Mouse (Mus musculus): Measurements from ENCODE around the gene Myo1a.

DNA sequence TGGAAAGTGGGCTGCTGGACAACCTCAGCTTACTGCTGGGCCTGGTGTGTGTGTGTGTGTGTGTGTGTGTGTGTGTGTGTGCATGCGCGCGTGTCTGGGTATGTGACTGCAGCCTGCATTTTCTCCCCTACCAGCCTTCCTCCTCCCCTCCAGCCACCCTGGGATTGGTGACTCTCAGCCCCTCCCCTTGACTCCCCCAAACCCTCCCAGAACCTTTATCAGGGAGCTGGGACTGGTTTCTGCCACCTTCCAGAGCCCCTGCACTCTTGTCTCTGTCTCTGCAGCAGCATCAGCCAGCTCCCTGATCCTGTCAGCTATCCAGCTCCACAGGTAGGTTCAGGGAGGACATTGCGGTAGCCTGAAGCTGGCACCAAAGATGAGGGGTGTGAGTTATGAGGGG, 20.2 kb downstream of the Myo1a start:
- no peak for TF ChIP-seq CTCF (IDR thresholded peaks at IDR 0.05; ENCODE audit: borderline replicate concordance, extremely low read depth, insufficient read depth, insufficient read length)
- no peak for TF ChIP-seq POLR2A (IDR thresholded peaks at IDR 0.05; ENCODE audit: borderline replicate concordance, extremely low read depth, insufficient read depth, insufficient read length, poor library complexity, severe bottlenecking)

Measured in brain, embryonic 14.5 days (tissue).